Mouse (Mus musculus) left cerebral cortex, adult 18-20 months (tissue): Measurements from ENCODE around the gene Zfp687. TPM values are rescaled to one million over a fixed set of nuclear protein-coding genes. Genes with fewer than 3 reads are reported as not detected.

Experiments
- DNase-seq, 2 experiments: peaks; one replicate each; pipeline ENCODE4 v3.0.0; 2021 to 2022; ENCODE audit warnings: low spot score in 2 of 2, mixed read lengths in 1 of 2
- microRNA-seq, 2 experiments: library from miRNA; unstranded; fragments of <30 nt; microRNA quantifications; one replicate each; pipeline ENCODE4 v1.2.0; 2021
- total RNA-seq, 2 experiments: library from RNA; stranded (reverse); gene quantifications; 2 replicates each; pipeline ENCODE4 v1.2.3; 2021

Gene Zfp687
- total RNA-seq, 2 experiments from 2014 or later: 23.1 to 24.6 TPM

- DNase-seq: no peak
These were observed 49.4 kb downstream of the Zfp687 start for GRCm38 (mm10) chr3:94965878-94966277.

- DNase-seq: no peak
These were observed 50.3 kb downstream of the Zfp687 start for GRCm38 (mm10) chr3:94964989-94965388.

GRCm38 (mm10) chr3:94960322-94960721, 54.9 kb downstream of the Zfp687 start:
- no peak for DNase-seq

- DNase-seq: no peak
These were observed 55.4 kb downstream of the Zfp687 start for GRCm38 (mm10) chr3:94959871-94960270.

GRCm38 (mm10) chr3:94958295-94958694, 57.0 kb downstream of the Zfp687 start:
- DNase-seq: no peak

Small RNA genes within 50 kb of the gene (microRNA-seq; reads per million reads assigned to microRNA genes)
- gene Mir7013: 5.5 to 5.7 reads per million in 2 experiments

Other genes with a start within 250 kb of the Zfp687 start
- 1 to 10 TPM; 3.2 to 3.6 TPM for gene Cgn, start 229.0 kb downstream of the Zfp687 start, total RNA-seq
- 10 to 100 TPM; 53.4 to 54.2 TPM for gene Pogz, start 177.9 kb downstream of the Zfp687 start, total RNA-seq
- gene Psmb4, start 128.5 kb downstream of the Zfp687 start, total RNA-seq: 100 to 1,000 TPM; 281 to 296 TPM
- gene Selenbp1, start 82.4 kb downstream of the Zfp687 start, total RNA-seq: 10 to 100 TPM in 1 of 2 experiments, 1 to 10 TPM in 1; 9.9 to 10.5 TPM
- 10 to 100 TPM; 23.1 to 24.5 TPM for gene Rfx5, start 61.4 kb downstream of the Zfp687 start, total RNA-seq
- gene Pi4kb, start 40.7 kb downstream of the Zfp687 start, total RNA-seq: 10 to 100 TPM; 60.9 to 62.2 TPM
- 100 to 1,000 TPM; 165 to 171 TPM for gene Psmd4, start 27.2 kb upstream of the Zfp687 start, total RNA-seq
- gene Pip5k1a, start 91.5 kb upstream of the Zfp687 start, total RNA-seq: 10 to 100 TPM; 53.1 to 61.1 TPM
- 10 to 100 TPM; 41.7 to 44.4 TPM for gene Vps72, start 95.6 kb upstream of the Zfp687 start, total RNA-seq
- gene Tmod4, start 109.0 kb upstream of the Zfp687 start, total RNA-seq: under 1 TPM in 1 of 2 experiments, not detected in 1; 0.73 TPM
- 10 to 100 TPM; 45.3 to 47.6 TPM for gene Scnm1, start 118.6 kb upstream of the Zfp687 start, total RNA-seq
- 10 to 100 TPM; 15.8 to 17.1 TPM for gene Lysmd1, start 118.6 kb upstream of the Zfp687 start, total RNA-seq
- gene Tnfaip8l2, start 126.9 kb upstream of the Zfp687 start, total RNA-seq: 1 to 10 TPM; 1.5 to 1.6 TPM
- gene Sema6c, start 145.0 kb upstream of the Zfp687 start, total RNA-seq: 10 to 100 TPM; 24.4 to 27.0 TPM
- 10 to 100 TPM in 1 of 2 experiments, 1 to 10 TPM in 1; 9.6 to 10.4 TPM for gene Gabpb2, start 202.5 kb upstream of the Zfp687 start, total RNA-seq
- gene Cdc42se1, start 213.3 kb upstream of the Zfp687 start, total RNA-seq: 10 to 100 TPM; 57.0 to 60.1 TPM
- 100 to 1,000 TPM; 265 to 266 TPM for gene Mllt11, start 216.7 kb upstream of the Zfp687 start, total RNA-seq
- gene Gm128, start 226.2 kb upstream of the Zfp687 start, total RNA-seq: under 1 TPM in 1 of 2 experiments, not detected in 1; 0.37 TPM
- gene Bnipl, start 235.7 kb upstream of the Zfp687 start, total RNA-seq: under 1 TPM in 1 of 2 experiments, not detected in 1; 0.63 TPM